Mouse (Mus musculus) hindbrain, embryonic 12.5 days (tissue): ENCODE measurements around the gene Ankrd6. TPM values are rescaled to one million over a fixed set of nuclear protein-coding genes. Genes with fewer than 3 reads are reported as not detected.

Experiments
- ATAC-seq: fragments of 200-750 bp; cut with Nextera tagmentation; 2 replicates; pipeline ENCODE4 v1.8.0; 2017; ENCODE audit warnings: moderate TSS enrichment; ENCODE audit not compliant: low FRiP score
- H3K27ac ChIP-seq: fragments of 300-500 bp; sonication (generic); 2 replicates; pipeline ENCODE4 v1.5.1; 2016; ENCODE audit warnings: mild to moderate bottlenecking
- H3K27me3 ChIP-seq: fragments of 300-500 bp; sonication (generic); 2 replicates; pipeline ENCODE4 v1.6.1; 2016; ENCODE audit warnings: mild to moderate bottlenecking
- H3K36me3 ChIP-seq: fragments of 300-500 bp; sonication (generic); 2 replicates; pipeline ENCODE4 v1.6.1; 2016; ENCODE audit warnings: mild to moderate bottlenecking
- H3K4me1 ChIP-seq: fragments of 300-500 bp; sonication (generic); 2 replicates; pipeline ENCODE4 v1.6.1; 2016
- H3K4me2 ChIP-seq: fragments of 300-500 bp; sonication (generic); replicated peaks from 2 replicates; pipeline ENCODE4 v1.6.1; 2016; ENCODE audit warnings: mild to moderate bottlenecking
- H3K4me3 ChIP-seq: fragments of 300-500 bp; sonication (generic); 2 replicates; pipeline ENCODE4 v1.5.1; 2016; ENCODE audit warnings: mild to moderate bottlenecking
- H3K9ac ChIP-seq: fragments of 300-500 bp; sonication (generic); 2 replicates; pipeline ENCODE4 v1.6.1; 2016; ENCODE audit warnings: mild to moderate bottlenecking, moderate library complexity
- H3K9me3 ChIP-seq: fragments of 300-500 bp; sonication (generic); replicated peaks from 2 replicates; pipeline ENCODE4 v1.6.1; 2016; ENCODE audit warnings: mild to moderate bottlenecking
- WGBS: fragments of 180-500 bp; shearing (Covaris S2); methylation state at CpG from one replicate; pipeline ENCODE4 v1.1.7; 2016; 5-methylcytosine and 5-hydroxymethylcytosine counted together
- polyA plus RNA-seq: library from polyadenylated mRNA; unstranded; fragments of >200 nt; fragmentation: Nextera tagmentation; extraction: Ambion mirVana; gene quantifications from 2 replicates; pipeline ENCODE4 v1.2.1, GENCODE M21; 2016

Gene Ankrd6
- polyA plus RNA-seq, 1 experiment from 2014 or later: 27.5 TPM

GRCm38 (mm10) chr4:32789020-32789419 is 161.6 kb downstream of the Ankrd6 start:
- 87% methylated on average over 4 of the region's 4 CpGs for WGBS
- no peak for ATAC-seq
- no peak overlapping the region for H3K4me3 ChIP-seq

GRCm38 (mm10) chr4:32787110-32787509 is 163.5 kb downstream of the Ankrd6 start:
- Histone ChIP-seq H3K4me2 (no peak overlapping the region), H3K9me3 (no peaks in the 10 kb centered on the region), H3K27me3 (no peaks in the 10 kb centered on the region), H3K4me3 (no peak overlapping the region), H3K27ac (no peak overlapping the region), H3K4me1 (no peaks in the 10 kb centered on the region), H3K9ac (no peak overlapping the region), H3K36me3 (no peaks in the 10 kb centered on the region)
- 89% methylated on average over 1 of the region's 1 CpGs for WGBS
- ATAC-seq: no peak

More at GRCm38 (mm10) chr4:32789020-32789419, 161.6 kb downstream of the Ankrd6 start:
- Histone ChIP-seq H3K36me3 (no peaks in the 10 kb centered on the region), H3K4me2 (no peak overlapping the region), H3K9me3 (no peaks in the 10 kb centered on the region), H3K27ac (no peak overlapping the region), H3K27me3 (no peaks in the 10 kb centered on the region), H3K9ac (no peak overlapping the region), H3K4me1 (no peaks in the 10 kb centered on the region)

- Histone ChIP-seq H3K9me3 (no peaks in the 10 kb centered on the region), H3K36me3 (peaks cover 21% of the 10 kb centered on the region), H3K4me2 (no peak overlapping the region), H3K27me3 (no peaks in the 10 kb centered on the region), H3K9ac (no peak overlapping the region), H3K4me3 (no peak overlapping the region), H3K27ac (no peak overlapping the region), H3K4me1 (no peaks in the 10 kb centered on the region)
- ATAC-seq: no peak
- WGBS: 97% methylated on average over 4 of the region's 4 CpGs
Observed at GRCm38 (mm10) chr4:32779996-32780395, 170.6 kb downstream of the Ankrd6 start.

- Histone ChIP-seq H3K9ac (no peak overlapping the region), H3K27me3 (no peaks in the 10 kb centered on the region), H3K36me3 (peaks cover 68% of the 10 kb centered on the region), H3K9me3 (no peaks in the 10 kb centered on the region), H3K27ac (no peak overlapping the region), H3K4me3 (no peak overlapping the region), H3K4me2 (no peak overlapping the region), H3K4me1 (no peaks in the 10 kb centered on the region)
- ATAC-seq: no peak
- 95% methylated on average over 7 of the region's 7 CpGs for WGBS
Observed at GRCm38 (mm10) chr4:32770284-32770810, 180.3 kb downstream of the Ankrd6 start.

- H3K27ac ChIP-seq: no peak overlapping the region
- no peak for ATAC-seq
- no peaks in the 10 kb centered on the region for H3K9me3 ChIP-seq
- no peaks in the 10 kb centered on the region for H3K4me1 ChIP-seq
- no peak overlapping the region for H3K4me3 ChIP-seq
- H3K27me3 ChIP-seq: no peaks in the 10 kb centered on the region
- 90% methylated on average over 10 of the region's 10 CpGs for WGBS
- peaks cover 67% of the 10 kb centered on the region for H3K36me3 ChIP-seq
- H3K4me2 ChIP-seq: no peak overlapping the region
- H3K9ac ChIP-seq: no peak overlapping the region
Observed at GRCm38 (mm10) chr4:32768046-32768445, 182.6 kb downstream of the Ankrd6 start.

GRCm38 (mm10) chr4:32767471-32767870 is 183.2 kb downstream of the Ankrd6 start:
- Histone ChIP-seq H3K36me3 (peaks cover 67% of the 10 kb centered on the region), H3K27me3 (no peaks in the 10 kb centered on the region), H3K9ac (no peak overlapping the region), H3K4me3 (no peak overlapping the region), H3K4me2 (no peak overlapping the region), H3K27ac (no peak overlapping the region), H3K9me3 (no peaks in the 10 kb centered on the region), H3K4me1 (no peaks in the 10 kb centered on the region)
- no peak for ATAC-seq
- 92% methylated on average over 7 of the region's 7 CpGs for WGBS

- no peak for ATAC-seq
- peaks cover 69% of the 10 kb centered on the region for H3K36me3 ChIP-seq
- H3K9ac ChIP-seq: no peak overlapping the region
- 88% methylated on average over 2 of the region's 2 CpGs for WGBS
- H3K9me3 ChIP-seq: no peaks in the 10 kb centered on the region
- no peak overlapping the region for H3K27ac ChIP-seq
- H3K27me3 ChIP-seq: no peaks in the 10 kb centered on the region
- no peaks in the 10 kb centered on the region for H3K4me1 ChIP-seq
- H3K4me2 ChIP-seq: no peak overlapping the region
- H3K4me3 ChIP-seq: no peak overlapping the region
Observed at GRCm38 (mm10) chr4:32757430-32757829, 193.2 kb downstream of the Ankrd6 start.

Other genes starting within 250 kb of the Ankrd6 start
- 162 and 169 TPM in 2 replicates for gene Lyrm2, start 150.6 kb downstream of the Ankrd6 start, polyA plus RNA-seq
- 40.1 and 44.2 TPM in 2 replicates for gene Rragd, start 32.2 kb upstream of the Ankrd6 start, polyA plus RNA-seq
- gene Ube2j1, start 80.6 kb upstream of the Ankrd6 start, polyA plus RNA-seq: 55.8 TPM in 2 replicates
- gene Gabrr2, start 112.2 kb upstream of the Ankrd6 start, polyA plus RNA-seq: 0.29 and 0.40 TPM in 2 replicates
- gene Gabrr1, start 181.7 kb upstream of the Ankrd6 start, polyA plus RNA-seq: not detected in 2 replicates
- gene Pm20d2, start 238.9 kb upstream of the Ankrd6 start, polyA plus RNA-seq: 1.4 and 3.0 TPM in 2 replicates